Mouse (Mus musculus) spleen, adult 2 months (tissue): ENCODE measurements around the gene Gm10964.

Experiments
- CTCF ChIP-seq: fragments of 200-500 bp; IDR thresholded peaks from 2 replicates; pipeline ENCODE4 v1.5.1; 2011; ENCODE audit warnings: mild to moderate bottlenecking, inconsistent platforms; ENCODE audit not compliant: insufficient read depth, insufficient read length, insufficient replicate concordance; ENCODE audit errors: extremely low read depth
- POLR2A ChIP-seq: fragments of 200-500 bp; IDR thresholded peaks from 2 replicates; pipeline ENCODE4 v1.6.1; 2011; ENCODE audit warnings: low read depth, low read length, inconsistent platforms

DNA sequence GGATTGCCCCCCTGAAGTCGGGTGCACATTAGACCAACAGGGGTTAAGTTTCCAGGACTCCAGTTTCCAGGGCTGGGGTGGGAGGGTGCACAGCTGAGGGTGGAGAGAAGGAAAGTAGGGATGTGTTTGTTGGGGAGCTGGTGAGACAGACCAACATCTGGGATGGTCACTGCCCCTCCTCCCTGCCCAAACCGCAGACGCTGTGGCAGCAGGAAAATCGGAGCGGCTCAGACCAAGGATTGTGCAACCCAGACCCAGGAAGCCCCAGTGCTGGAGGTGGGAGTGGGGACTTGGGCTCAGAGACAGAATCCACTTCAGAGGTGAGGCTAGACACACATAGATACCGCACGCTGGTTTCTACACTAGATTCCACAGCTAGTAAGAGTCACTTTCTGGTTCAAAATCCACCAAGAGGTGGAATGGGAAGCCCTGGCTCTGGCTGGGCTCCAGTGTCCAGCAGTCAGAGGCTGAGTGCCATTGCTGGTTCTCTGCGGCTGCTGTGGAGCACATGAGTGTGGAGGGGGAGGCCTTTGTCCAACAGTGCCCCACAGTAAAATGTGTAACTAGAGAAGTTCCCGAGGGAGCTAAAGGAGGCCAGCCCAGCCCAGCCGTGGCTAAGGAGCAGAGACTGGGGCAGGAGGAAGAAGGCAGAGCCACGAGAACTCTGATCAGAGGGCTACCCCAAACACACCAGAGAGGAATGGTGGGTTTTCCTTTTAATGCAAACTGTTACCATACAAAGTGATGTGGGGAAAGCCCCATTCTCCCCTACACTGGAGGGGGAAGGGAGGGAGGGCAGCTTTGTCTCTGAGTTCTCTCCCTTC, 4.3 kb upstream of the Gm10964 start:
- no peak for TF ChIP-seq CTCF
- TF ChIP-seq POLR2A: no peak
